ENCODE assay signal across 8 mouse cellular contexts in the genomic region with DNA sequence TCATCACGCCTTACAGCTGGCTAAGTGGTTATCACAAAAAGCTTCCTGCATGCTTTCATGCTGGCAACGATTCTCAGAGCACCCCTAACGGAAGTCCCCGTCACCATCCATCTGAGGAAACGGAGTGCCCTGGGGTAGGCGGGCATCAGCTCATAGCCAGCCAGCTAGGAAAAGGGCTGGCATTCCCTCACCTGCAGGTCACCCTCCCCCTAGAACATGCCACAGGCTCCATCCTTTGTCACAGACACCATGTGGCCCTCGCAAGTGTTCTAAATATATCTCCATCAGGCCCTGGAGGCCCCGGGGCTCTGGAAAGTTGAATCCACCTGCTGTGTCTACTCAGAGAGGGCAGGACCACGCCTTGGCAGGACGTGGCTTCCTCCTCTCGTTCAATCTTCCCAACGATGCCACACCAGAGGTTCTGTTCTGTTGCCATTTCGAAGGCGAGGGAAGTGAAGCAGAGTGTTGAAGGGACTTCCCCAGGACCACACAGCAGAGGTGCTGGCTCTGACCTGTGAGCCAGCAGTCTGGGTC. TPM values are rescaled to one million over a fixed set of nuclear protein-coding genes. Genes with fewer than 3 reads are reported as not detected.
DNase-seq lines count a peak whose midpoint lies in the region; ATAC-seq and TF ChIP-seq lines count a peak whose summit lies in the region.
"Had no signal": no experiment of that assay in that cellular context is flagged by ENCODE, and none has a peak within 500 bp of the region (broad histone marks: within the 10 kb centered on the region; RNA-seq: fewer than 3 reads in every experiment).

No protein-coding gene starts in this region.

- no peak for ATAC-seq in stomach, embryonic 15.5 days (ENCODE audit: insufficient read depth, low FRiP score, low read depth)
- ATAC-seq in stomach, postnatal 0 days (ENCODE audit: low FRiP score, low TSS enrichment), result no peak
- ATAC-seq in liver, embryonic 14.5 days (ENCODE audit: insufficient read depth), result no peak
- no peak for ATAC-seq in forebrain, embryonic 15.5 days (replicated peaks)

- TF ChIP-seq CTCF in stomach, postnatal 0 days (IDR thresholded peaks at IDR 0.05; ENCODE audit: low read depth), result no peak
- no peak for TF ChIP-seq CTCF in liver, embryonic 14.5 days (IDR thresholded peaks at IDR 0.05; ENCODE audit: low read depth)

- H3K9ac ChIP-seq in stomach, embryonic 15.5 days, result no peak overlapping the region
- no peak overlapping the region for H3K9ac ChIP-seq in stomach, postnatal 0 days (ENCODE audit: low read length)
- peak overlapping the region; percentile 25; the same call in 1 of the 2 replicates for H3K9ac ChIP-seq in liver, embryonic 14.5 days (replicated peaks)
- H3K9ac ChIP-seq in forebrain, embryonic 15.5 days (replicated peaks), result no peak overlapping the region

- no peak overlapping the region for H3K4me3 ChIP-seq in stomach, embryonic 15.5 days (replicated peaks)
- H3K4me3 ChIP-seq in stomach, postnatal 0 days (ENCODE audit: low read depth, low read length), result no peak overlapping the region
- no peak overlapping the region for H3K4me3 ChIP-seq in liver, embryonic 14.5 days (ENCODE audit: insufficient read depth in 1 of 2, low read depth in 2 of 2, low read length in 2 of 2)
- H3K4me3 ChIP-seq in forebrain, embryonic 15.5 days, result no peak overlapping the region

- WGBS in stomach, embryonic 15.5 days, result 61% methylated on average over 14 of the region's 14 CpGs
- WGBS in stomach, postnatal 0 days, result 69% methylated on average over 14 of the region's 14 CpGs
- WGBS in liver, embryonic 14.5 days (ENCODE audit: insufficient replicate concordance), result 19% methylated on average over 14 of the region's 14 CpGs
- 68% methylated on average over 14 of the region's 14 CpGs for WGBS in forebrain, embryonic 15.5 days

- no peak for TF ChIP-seq EP300 in stomach, postnatal 0 days (optimal IDR thresholded peaks at IDR 0.05)
- no peak for TF ChIP-seq EP300 in liver, embryonic 14.5 days (IDR thresholded peaks at IDR 0.05; ENCODE audit: low read depth)

- no peaks in the 10 kb centered on the region for H3K36me3 ChIP-seq in stomach, embryonic 15.5 days
- H3K36me3 ChIP-seq in stomach, postnatal 0 days (ENCODE audit: control insufficient read depth, insufficient read depth, low read length), result no peaks in the 10 kb centered on the region
- H3K36me3 ChIP-seq in liver, embryonic 14.5 days (replicated peaks; ENCODE audit: control insufficient read depth, insufficient read depth, low read depth), result no peaks in the 10 kb centered on the region
- H3K36me3 ChIP-seq in forebrain, embryonic 15.5 days, result no peaks in the 10 kb centered on the region

- no peak overlapping the region for H3K4me2 ChIP-seq in stomach, embryonic 15.5 days
- no peak overlapping the region for H3K4me2 ChIP-seq in stomach, postnatal 0 days (replicated peaks; ENCODE audit: low read depth)
- H3K4me2 ChIP-seq in liver, embryonic 14.5 days (ENCODE audit: low read depth), result 0 out of 2 replicates have a peak overlapping the region, but pooled peaks have one; percentile 5
- no peak overlapping the region for H3K4me2 ChIP-seq in forebrain, embryonic 15.5 days (replicated peaks)

- intact Hi-C loops in left cerebral cortex, postnatal 36 days (cut with DNase I), result no loop called here

- peaks cover 69% of the 10 kb centered on the region for H3K4me1 ChIP-seq in stomach, embryonic 15.5 days
- peaks cover 20% of the 10 kb centered on the region for H3K4me1 ChIP-seq in stomach, postnatal 0 days (replicated peaks; ENCODE audit: control insufficient read depth, insufficient read depth)
- H3K4me1 ChIP-seq in liver, embryonic 14.5 days (replicated peaks; ENCODE audit: control insufficient read depth in 2 of 2, insufficient read depth in 2 of 2, low read length in 1 of 2), result peaks cover 23 to 61% of the 10 kb centered on the region in 2 experiments
- H3K4me1 ChIP-seq in forebrain, embryonic 15.5 days, result peaks cover 46% of the 10 kb centered on the region

- no peaks in the 10 kb centered on the region for H3K9me3 ChIP-seq in stomach, embryonic 15.5 days
- H3K9me3 ChIP-seq in stomach, postnatal 0 days (ENCODE audit: control insufficient read depth, low read length), result no peaks in the 10 kb centered on the region
- no peaks in the 10 kb centered on the region for H3K9me3 ChIP-seq in liver, embryonic 14.5 days (ENCODE audit: control insufficient read depth, low read length)
- H3K9me3 ChIP-seq in forebrain, embryonic 15.5 days, result no peaks in the 10 kb centered on the region

- peak overlapping the region; percentile 11; the same call in 1 of the 2 replicates for H3K27ac ChIP-seq in stomach, embryonic 15.5 days
- H3K27ac ChIP-seq in stomach, postnatal 0 days (replicated peaks), result no peak overlapping the region
- H3K27ac ChIP-seq in liver, embryonic 14.5 days, result no peak overlapping the region
- no peak overlapping the region for H3K27ac ChIP-seq in forebrain, embryonic 15.5 days (replicated peaks)

- no peak for DNase-seq in stomach, postnatal 0 days (ENCODE audit: low spot score)
- DNase-seq in heart, adult 8-10 months (ENCODE audit: low spot score), result peak; percentile 58
- DNase-seq in liver, embryonic 14.5 days (ENCODE audit: low read depth in 3 of 3, low spot score in 3 of 3), result no peak
- DNase-seq in left cerebral cortex, postnatal 36 days (ENCODE audit: low spot score in 2 of 2), result no peak
- DNase-seq in left cerebral cortex, adult 9 months (ENCODE audit: low spot score in 2 of 2), result no peak
- DNase-seq: kidney, postnatal 14 days had no signal

- no peaks in the 10 kb centered on the region for H3K27me3 ChIP-seq in stomach, embryonic 15.5 days (replicated peaks)
- no peaks in the 10 kb centered on the region for H3K27me3 ChIP-seq in stomach, postnatal 0 days (ENCODE audit: control insufficient read depth, insufficient read depth, low read length)
- no peaks in the 10 kb centered on the region for H3K27me3 ChIP-seq in liver, embryonic 14.5 days (ENCODE audit: control insufficient read depth, insufficient read depth, low read length)
- H3K27me3 ChIP-seq in forebrain, embryonic 15.5 days, result no peaks in the 10 kb centered on the region

RNA-seq across cellular contexts. Expression of a gene that starts 15.5 kb away (rescaled TPM):
- polyA plus RNA-seq in stomach, embryonic 15.5 days (2015; fragmentation: Nextera tagmentation; extraction: Ambion mirVana), result 6.8 and 6.9 TPM in 2 replicates
- 3.7 and 4.3 TPM in 2 replicates for polyA plus RNA-seq in stomach, postnatal 0 days (2015; fragmentation: Nextera tagmentation; extraction: Ambion mirVana)
- total RNA-seq in heart, adult 8-10 months (2022), result 10 to 100 TPM; 40.6 to 54.7 (median 46.2) TPM
- 1.2 and 1.6 TPM in 2 replicates for polyA plus RNA-seq in liver, embryonic 14.5 days (2012; rRNA removed)
- polyA plus RNA-seq in liver, embryonic 14.5 days (2014; fragmentation: Nextera tagmentation; extraction: Ambion mirVana), result 0.50 and 0.67 TPM in 2 replicates
- total RNA-seq in left cerebral cortex, postnatal 36 days (2021), result 10 to 100 TPM; 27.9 to 36.1 TPM
- polyA plus RNA-seq in forebrain, embryonic 15.5 days (2015; fragmentation: Nextera tagmentation; extraction: Ambion mirVana), result 2.0 and 2.2 TPM in 2 replicates
